Mouse (Mus musculus) mesoderm, embryonic 11.5 days (tissue): ENCODE measurements around the gene Wdr17.

Source experiments
- DNase-seq: peaks from one replicate; pipeline ENCODE4 v3.0.0-alpha.2; 2012; ENCODE audit warnings: low read depth, low spot score

Wdr17 gene

GRCm38 (mm10) chr8:54886987-54887785 is at the start of gene Wdr17:
Gene Wdr17 (minus strand): TSS chr8:54887184.
- DNase-seq: no peak

GRCm38 (mm10) chr8:54932306-54932705 is 45.3 kb upstream of the Wdr17 start:
- no peak for DNase-seq

GRCm38 (mm10) chr8:54924936-54925335 is 38.0 kb upstream of the Wdr17 start:
- no peak for DNase-seq

DNA sequence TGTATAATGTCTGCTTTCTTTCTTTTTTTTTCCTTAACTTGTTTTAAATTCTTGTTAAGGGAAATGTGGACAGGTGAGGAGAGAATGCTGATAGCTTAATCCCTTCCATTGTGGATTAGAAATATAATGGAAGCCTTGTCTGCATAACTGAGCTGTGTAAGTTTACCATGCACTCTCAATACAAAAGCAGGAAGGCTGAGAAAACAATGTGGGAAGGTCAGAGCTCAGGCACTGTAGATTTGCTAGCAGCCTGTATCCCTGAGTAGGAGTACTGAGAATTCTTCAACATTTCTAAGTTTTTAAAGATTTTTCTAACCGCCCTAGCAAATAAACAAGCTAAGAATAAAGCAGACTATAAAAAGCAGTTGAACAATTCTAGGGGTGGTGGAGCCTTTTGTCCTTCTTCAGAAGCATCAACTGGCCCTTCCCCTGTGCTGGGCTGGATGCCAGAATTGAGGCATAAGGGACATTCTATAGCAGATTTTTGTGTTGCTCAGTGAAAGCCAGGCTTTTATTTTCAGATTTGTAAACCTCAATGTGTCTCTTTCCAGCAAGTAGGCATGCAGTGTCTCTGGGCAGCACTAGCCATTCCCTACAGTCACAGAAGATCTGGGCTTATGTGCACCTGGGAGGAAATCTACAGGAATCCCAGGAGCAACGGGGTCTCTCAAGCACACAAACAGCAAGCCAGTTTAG is 35.3 kb upstream of the Wdr17 start:
- no peak for DNase-seq

DNA sequence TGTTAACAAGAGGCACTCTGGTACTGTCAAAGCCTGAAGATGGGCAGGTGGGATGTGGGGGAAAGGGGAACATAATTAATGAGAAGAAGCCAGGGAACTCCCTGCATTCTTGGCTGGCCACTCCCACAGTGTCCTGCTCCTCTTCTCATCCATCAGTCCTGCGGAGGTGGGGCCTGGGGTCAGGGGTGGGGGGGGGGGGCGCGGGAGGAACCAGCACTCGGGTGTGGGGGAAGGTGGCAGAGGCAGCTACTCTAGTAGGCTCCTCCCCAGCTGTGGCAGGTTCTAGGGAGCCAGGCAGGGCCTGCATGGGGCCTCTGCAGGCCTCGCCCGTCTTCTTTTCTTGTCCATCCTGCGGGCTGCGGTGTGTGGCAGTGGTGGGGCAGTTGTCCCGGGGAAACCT is 30.7 kb upstream of the Wdr17 start:
- no peak for DNase-seq

DNA sequence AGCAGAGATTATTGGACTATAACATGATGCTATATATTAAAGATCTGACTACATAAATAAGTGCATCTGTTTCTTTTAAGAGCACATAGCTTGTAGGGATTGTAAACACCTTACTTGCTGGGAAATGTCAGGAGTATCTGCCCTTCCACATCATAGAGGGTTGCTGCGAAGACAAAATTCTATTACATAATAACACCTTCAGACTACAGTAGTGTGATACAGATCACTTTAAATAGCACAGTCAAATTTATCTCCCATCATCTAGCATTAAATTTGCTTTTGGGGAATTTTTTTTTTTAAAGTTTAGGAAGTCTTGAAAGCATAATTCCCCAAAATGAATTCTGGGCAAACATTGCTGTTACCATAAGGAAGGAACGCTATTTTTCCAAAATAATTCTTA is 25.9 kb upstream of the Wdr17 start:
- no peak for DNase-seq

DNA sequence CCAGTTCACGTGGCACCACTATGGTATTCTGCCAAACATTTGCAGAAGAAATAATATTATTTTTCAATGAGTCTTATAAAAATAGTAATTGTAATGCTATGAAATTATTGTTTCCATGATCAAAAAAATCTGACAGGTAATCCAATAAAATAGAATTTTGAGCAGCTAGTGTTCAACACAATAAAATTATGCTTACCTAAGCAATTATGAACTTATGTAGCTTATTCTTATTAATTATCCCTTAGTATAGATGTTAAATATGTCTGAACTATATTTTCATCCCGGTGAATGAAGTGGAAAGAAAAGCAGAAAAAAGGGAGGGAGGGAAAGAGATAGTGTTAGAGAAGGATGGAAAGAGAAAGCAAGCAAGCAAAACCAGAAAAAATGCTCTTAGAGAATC is 12.5 kb upstream of the Wdr17 start:
- no peak for DNase-seq

- DNase-seq: no peak
Observed at GRCm38 (mm10) chr8:54894637-54895322, 7.8 kb upstream of the Wdr17 start.

DNA sequence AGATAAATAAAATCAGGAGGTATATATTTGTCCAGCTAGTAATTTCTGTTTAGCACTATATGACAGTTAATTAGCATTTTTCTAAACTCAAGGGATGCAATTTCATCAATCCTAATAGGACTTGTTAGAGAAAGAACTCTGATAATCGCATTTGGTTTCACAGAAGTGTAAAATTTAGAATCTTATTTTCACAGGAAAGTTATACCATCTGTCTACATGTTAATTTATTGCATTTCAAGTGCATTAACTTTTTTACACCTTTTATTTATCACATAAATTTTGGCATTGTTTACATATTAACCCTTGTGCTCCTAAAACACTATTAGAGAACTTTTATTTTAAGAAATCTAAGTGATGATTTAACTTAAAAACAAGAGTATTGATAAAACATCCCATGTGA is 7.2 kb upstream of the Wdr17 start:
- no peak for DNase-seq

DNA sequence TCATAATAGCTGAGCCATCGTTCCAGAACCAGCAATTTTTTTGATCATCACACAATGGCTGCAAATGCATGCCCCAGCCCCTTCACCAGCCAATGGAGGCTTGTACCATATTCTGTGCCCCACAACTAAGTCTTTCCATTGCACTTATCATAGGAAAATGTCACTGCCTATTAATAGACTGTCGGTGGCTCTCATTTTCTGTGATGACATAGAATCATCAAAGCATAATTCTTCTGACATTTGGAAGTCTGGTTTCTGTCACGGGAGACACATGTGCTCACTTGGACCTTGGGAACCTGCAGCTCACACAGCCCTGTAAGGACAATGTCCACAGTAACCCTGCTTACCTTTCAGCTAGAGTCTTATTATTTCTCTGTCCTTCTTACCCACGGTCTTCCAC is 424 bp downstream of the Wdr17 start:
- no peak for DNase-seq

- DNase-seq: no peak
Observed at GRCm38 (mm10) chr8:54876458-54876857, 10.5 kb downstream of the Wdr17 start.

- DNase-seq: no peak
Observed at GRCm38 (mm10) chr8:54864761-54865064, 22.3 kb downstream of the Wdr17 start.

GRCm38 (mm10) chr8:54864038-54864760 is 22.8 kb downstream of the Wdr17 start:
- DNase-seq: no peak

- DNase-seq: no peak
Observed at GRCm38 (mm10) chr8:54836029-54836959, 50.7 kb downstream of the Wdr17 start.

- DNase-seq: no peak
Observed at GRCm38 (mm10) chr8:54829794-54830426, 57.1 kb downstream of the Wdr17 start.

GRCm38 (mm10) chr8:54827974-54828373 is 59.0 kb downstream of the Wdr17 start:
- no peak for DNase-seq

- no peak for DNase-seq
Observed at GRCm38 (mm10) chr8:54822956-54823355, 64.0 kb downstream of the Wdr17 start.

DNA sequence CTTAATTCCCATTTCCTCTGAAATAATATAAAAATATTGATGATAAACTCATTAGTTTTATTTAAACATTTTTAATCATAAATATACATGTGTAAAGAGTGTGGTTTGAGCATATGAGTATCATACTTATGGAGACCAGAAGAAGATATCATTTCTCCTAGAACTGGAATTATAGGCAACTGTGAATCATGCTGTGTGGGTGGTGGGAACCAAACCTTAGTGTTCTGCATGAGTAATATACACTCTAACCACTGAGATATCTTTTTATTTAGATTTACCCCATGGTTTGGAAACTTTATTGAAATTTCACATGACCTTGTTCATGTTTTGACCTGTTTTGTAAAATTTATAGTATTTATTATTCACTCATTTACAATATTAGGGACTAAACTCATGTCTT is 68.3 kb downstream of the Wdr17 start:
- no peak for DNase-seq

DNA sequence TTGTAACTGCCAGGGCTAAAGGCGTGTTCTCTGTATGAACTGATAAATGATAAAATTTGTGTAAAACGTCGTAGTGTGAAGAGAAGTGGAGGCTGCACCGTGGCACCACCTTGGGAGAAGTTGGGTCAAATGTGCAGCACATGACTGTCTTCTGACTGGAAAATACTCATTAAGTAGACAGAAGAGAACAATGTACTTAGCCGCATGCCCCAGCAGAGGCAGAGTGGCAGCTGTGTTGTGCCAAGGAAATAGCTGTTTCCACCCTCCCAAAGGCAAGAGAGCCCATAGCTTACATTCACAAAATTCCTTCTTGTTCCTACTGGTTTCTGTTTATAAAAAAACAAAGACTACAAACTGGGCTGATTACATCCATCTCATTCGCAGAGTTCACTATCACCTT is 78.8 kb downstream of the Wdr17 start:
- no peak for DNase-seq

- DNase-seq: no peak
Observed at GRCm38 (mm10) chr8:54806173-54806572, 80.8 kb downstream of the Wdr17 start.

- DNase-seq: no peak
Observed at GRCm38 (mm10) chr8:54792699-54793061, 94.3 kb downstream of the Wdr17 start.
